ENCODE assay signal across 21 mouse cellular contexts in genomic region chr7:121717031-121717430, GRCm38 (mm10). TPM values are rescaled to one million over a fixed set of nuclear protein-coding genes. Genes with fewer than 3 reads are reported as not detected.
"Had no signal": no experiment of that assay in that cellular context is flagged by ENCODE, and none has a peak within 500 bp of the region (broad histone marks: within the 10 kb centered on the region; RNA-seq: fewer than 3 reads in every experiment).

No protein-coding gene starts in this region.

- H3K9me3 ChIP-seq: liver, embryonic 13.5 days; liver, embryonic 15.5 days; midbrain, embryonic 10.5 days; midbrain, embryonic 12.5 days; neural tube, embryonic 12.5 days; stomach, embryonic 15.5 days had no signal

- H3K4me1 ChIP-seq: liver, embryonic 13.5 days; liver, embryonic 15.5 days; midbrain, embryonic 12.5 days; neural tube, embryonic 12.5 days; stomach, embryonic 15.5 days had no signal

- DNase-seq: liver, embryonic 13.5 days; liver, postnatal 0 days; lung, embryonic 14.5 days; lung, postnatal 10 days; lung, postnatal 4 days; midbrain, embryonic 14.5 days; thymus, adult 18-20 months; thymus, postnatal 14 days; thymus, postnatal 36 days had no signal

- H3K27ac ChIP-seq: liver, embryonic 13.5 days; liver, embryonic 15.5 days; midbrain, embryonic 10.5 days; midbrain, embryonic 12.5 days; neural tube, embryonic 12.5 days; stomach, embryonic 15.5 days; stomach, postnatal 0 days had no signal

- H3K27me3 ChIP-seq: midbrain, embryonic 12.5 days; neural tube, embryonic 12.5 days; stomach, embryonic 15.5 days had no signal

- H3K4me2 ChIP-seq: liver, embryonic 13.5 days; liver, embryonic 15.5 days; lung, embryonic 14.5 days; midbrain, embryonic 12.5 days; neural tube, embryonic 12.5 days; stomach, embryonic 15.5 days had no signal

- H3K36me3 ChIP-seq: liver, embryonic 13.5 days; liver, embryonic 15.5 days; midbrain, embryonic 10.5 days; midbrain, embryonic 12.5 days; neural tube, embryonic 12.5 days; stomach, embryonic 15.5 days had no signal

- H3K9ac ChIP-seq: liver, embryonic 13.5 days; liver, embryonic 15.5 days; liver, postnatal 0 days; lung, embryonic 14.5 days; midbrain, embryonic 12.5 days; neural tube, embryonic 12.5 days; stomach, embryonic 15.5 days had no signal

- H3K4me3 ChIP-seq: liver, embryonic 13.5 days; liver, embryonic 15.5 days; midbrain, embryonic 10.5 days; midbrain, embryonic 12.5 days; myocyte; neural tube, embryonic 12.5 days; stomach, embryonic 15.5 days had no signal

- ATAC-seq: liver, postnatal 0 days; midbrain, embryonic 16.5 days had no signal

RNA-seq across cellular contexts. Expression of gene Scnn1g, which starts 17.2 kb away (rescaled TPM):
- total RNA-seq: megakaryocyte, adult 5-6 weeks; megakaryocyte-erythroid progenitor cell, adult 5-6 weeks; neutrophil, adult 5-6 weeks had no signal
- polyA plus RNA-seq: liver, embryonic 13.5 days; liver, embryonic 15.5 days; liver, postnatal 0 days; midbrain, embryonic 12.5 days; midbrain, embryonic 14.5 days; midbrain, embryonic 16.5 days; myocyte; neural tube, embryonic 14.5 days had no signal
